Mouse (Mus musculus) cerebellum, adult 11-12 months (tissue): ENCODE results near the gene Cand2.

Source experiments
- DNase-seq: peaks from one replicate; pipeline ENCODE4 v3.0.0; 2022

The Cand2 gene

DNA sequence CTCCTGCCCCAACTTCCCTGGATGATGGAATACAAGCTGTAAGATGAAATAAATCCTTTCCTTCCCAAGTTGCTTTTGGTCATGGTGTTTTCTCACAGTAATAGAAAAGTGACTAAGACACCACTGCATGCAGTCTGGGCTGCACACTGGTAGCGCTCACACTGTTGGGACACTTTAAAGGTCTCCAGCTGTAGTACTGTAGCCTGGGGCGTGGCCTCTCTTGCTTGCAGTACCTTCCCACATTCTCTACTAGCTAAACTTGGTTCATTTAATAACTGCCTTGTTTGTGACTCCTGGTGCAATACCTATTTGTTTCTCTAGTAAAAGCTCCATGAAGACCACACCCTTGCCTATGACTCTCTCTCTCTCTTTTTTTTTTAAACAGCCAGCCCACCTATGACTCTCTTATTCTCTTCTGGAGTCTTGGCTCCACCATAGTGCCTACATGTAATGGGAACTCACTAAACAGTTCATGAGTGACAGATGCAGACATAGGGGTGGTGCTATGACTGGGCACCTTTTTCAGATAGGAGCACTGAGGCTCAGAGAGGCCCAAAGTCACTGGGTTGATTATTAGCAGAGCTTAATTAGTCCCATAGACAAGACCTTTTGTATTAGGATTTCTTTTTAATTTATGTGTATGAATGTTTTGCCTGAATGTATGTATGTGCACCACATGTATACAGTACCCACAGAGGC is 58.0 kb downstream of the Cand2 start:
- no peak for DNase-seq

DNA sequence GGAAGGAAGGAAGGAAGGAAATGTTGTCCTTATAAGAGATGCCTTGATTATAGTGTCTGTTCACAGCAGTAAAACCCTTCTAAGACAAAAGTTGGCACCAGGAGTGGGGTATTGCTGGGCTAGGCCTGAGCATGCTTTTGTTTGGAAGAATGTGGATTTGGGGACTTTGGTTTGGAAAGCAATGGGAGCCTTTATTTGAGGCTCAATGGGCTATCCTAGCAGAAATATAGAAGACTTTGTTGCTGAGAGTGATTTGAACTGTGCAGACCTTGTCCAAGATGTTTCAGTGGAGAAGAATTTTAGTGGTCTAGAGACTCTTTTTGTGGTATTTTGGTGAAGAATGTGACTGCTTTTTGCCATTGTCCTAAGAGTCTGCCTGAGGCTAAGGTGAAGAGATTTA is 59.5 kb downstream of the Cand2 start:
- no peak for DNase-seq

GRCm38 (mm10) chr6:115838161-115838597 is 63.8 kb downstream of the Cand2 start, which contains the start of gene Efcab12:
Gene Efcab12, minus strand, starts transcription at chr6:115838412.
- DNase-seq = peak; percentile 82

DNA sequence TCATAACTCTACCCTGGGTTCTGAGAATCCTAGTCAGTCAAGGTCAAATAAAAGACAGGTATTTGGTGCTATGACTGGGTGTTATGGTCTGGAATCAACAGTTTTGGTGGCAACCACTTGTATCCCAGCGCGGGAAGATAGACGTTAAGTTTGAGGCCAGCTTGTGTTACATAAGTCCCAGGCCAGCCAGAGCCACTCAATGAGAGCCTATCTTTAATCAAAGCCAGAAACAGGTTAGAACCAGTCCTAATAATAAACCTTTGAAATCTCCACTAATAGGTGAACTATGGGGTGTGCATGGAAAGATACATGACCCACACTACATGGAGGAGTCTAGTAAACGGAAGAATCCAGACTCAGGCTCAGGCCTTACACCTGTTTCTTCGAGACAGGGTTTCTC is 64.4 kb downstream of the Cand2 start:
- DNase-seq = no peak

DNA sequence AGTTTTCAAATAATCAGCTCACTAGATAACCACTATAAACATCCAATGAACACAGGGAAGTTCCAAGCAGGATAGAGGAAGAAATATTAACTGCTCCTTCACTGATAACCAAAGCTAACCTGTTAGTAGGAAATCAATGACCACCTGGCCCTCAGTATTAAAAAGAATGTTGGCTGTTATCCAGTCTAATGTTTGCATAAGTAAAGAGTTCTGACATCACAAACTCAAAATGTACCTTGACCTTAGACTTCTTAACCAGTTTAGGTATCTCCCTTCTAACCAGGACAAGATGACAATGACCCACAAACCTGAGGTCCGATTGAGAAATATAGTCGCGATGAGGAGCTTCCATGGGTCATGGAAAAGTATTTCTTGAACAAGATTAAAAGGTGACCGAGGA is 70.7 kb downstream of the Cand2 start:
- no peak for DNase-seq

DNA sequence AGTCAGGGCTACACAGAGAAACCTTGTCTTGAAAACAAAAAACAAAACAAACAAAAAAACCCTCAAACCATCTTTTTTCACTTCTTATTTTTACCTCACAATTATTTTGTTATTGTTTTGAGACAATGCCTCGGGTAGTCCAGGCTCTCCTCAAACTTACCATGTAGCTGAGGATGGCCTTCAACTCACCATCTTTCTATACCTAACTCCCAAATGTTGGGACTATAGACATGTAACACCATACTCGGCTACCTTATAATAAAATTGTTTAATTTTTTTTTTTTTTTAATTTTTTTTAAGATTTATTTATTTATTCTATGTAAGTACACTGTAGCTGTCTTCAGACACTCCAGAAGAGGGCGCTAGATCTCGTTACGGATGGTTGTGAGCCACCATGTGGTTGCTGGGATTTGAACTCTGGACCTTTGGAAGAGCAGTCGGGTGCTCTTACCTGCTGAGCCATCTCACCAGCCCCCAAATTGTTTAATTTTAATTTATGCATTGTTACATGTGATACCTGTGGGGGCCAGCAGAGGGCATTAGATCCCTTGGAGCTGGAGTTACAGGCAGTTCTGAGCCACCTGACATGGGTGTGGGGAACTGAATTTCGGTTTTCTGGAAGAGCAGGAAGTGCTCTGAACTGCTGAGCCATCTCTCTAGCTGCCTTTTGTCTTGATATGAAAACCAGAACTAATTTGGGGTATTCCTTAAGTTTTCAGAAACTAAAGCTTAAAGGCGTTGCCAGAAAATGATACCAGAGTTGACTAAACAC is 72.5 kb downstream of the Cand2 start:
- peak; percentile 42 for DNase-seq

DNA sequence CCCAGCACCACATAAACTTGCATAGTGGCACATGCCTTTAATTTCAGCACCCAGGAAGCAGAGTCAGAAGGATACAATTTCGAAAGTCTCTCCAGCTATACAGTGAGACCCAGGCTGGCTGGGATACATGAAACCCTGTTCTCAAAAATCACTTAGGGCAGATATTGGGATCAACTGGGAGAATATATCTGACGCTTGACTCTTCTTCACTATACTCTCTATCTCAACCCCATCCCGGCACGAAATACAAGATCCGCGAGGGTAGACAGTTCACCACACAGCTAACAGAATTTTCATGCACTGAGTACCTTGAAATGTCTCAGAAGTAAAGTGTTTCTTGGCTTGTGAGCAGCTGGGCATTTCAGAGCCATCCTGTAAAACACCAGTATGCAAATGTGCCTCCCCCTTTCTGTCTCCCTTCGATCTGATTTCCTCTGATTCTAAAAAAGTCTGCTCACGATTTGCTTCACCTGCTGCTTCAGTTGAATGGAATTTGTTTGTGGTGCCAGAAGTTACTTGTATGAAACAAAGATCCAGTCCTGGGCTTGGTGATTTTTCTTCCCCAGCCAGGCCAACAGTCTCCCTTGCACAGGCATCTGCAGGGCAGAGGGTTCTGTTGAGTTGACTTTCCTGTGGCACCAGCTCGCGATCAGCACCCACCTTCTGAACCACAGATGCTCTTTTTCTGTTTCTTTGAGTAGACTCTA is 74.4 kb downstream of the Cand2 start:
- no peak for DNase-seq

GRCm38 (mm10) chr6:115852446-115853090 is 78.2 kb downstream of the Cand2 start:
- no peak for DNase-seq

GRCm38 (mm10) chr6:115853091-115853813 is 78.9 kb downstream of the Cand2 start, which contains the start of the genes Mbd4 and Ift122:
Gene Mbd4, minus strand, starts transcription at chr6:115853371.
Gene Ift122, plus strand, starts transcription at chr6:115853470.
- DNase-seq = peak; percentile 99

DNA sequence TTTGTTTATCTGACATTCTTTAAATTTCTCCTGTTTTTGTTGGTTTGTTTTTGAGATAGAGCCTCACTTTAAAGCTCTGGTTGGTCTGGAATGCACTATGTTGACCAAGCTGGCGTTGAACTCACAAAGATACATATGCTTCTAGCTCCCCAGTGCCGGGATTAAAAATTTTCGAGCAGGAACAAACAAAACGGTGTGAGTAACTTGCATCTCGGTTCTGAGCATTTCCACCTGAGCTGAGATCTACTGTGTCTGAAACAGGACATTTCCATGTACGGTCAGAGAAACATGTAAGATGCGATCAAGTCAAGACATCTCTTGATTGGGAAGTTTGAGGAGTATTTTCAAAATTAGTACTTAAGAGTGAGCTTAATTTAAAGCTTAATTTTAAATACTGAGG is 79.6 kb downstream of the Cand2 start:
- no peak for DNase-seq

DNA sequence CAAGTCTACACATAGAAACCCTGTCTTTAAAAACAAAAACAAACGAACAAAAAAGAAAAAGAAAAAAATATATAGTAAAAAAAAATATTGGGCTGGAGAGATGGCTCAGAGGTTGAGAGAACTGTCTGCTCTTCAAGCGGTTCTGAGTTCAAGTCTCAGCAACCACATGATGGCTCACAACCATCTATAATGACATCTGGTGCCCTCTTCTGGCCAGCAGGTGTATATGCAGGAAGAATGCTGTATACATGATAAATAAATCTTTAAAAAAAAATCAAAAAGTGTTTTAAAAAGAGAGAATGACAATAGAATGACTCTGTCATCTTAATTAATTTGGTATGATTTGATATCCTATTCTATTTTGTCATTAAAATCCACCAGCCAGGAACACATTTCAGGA is 80.1 kb downstream of the Cand2 start:
- DNase-seq = no peak
